Mouse (Mus musculus) heart, postnatal 10 days (tissue): ENCODE data around the gene Nek6. TPM values are rescaled to one million over a fixed set of nuclear protein-coding genes. Genes with fewer than 3 reads are reported as not detected.

Experiments used
- DNase-seq, 2 experiments: peaks; one replicate each; pipeline ENCODE4 v3.0.0; 2021
- intact Hi-C: fragments of 180-260 bp; cut with DNase I; formaldehyde crosslinking; loops from one replicate; pipeline ENCODE4 v1.15.1; 2025
- total RNA-seq, 2 experiments: library from RNA; stranded (reverse); gene quantifications; 2 replicates each; pipeline ENCODE4 v1.2.3; 2021

The Nek6 gene
- total RNA-seq, result 10 to 100 TPM; 10.6 to 15.2 TPM

- peak; percentile 74 to 77 for DNase-seq
- intact Hi-C loops, result loop anchor here (2.0 to 5.0 kb wide), 2 partner anchors 25 to 81 kb away; no protein-coding TSS in a partner anchor
These were observed at the start of gene Nek6 for GRCm38 (mm10) chr2:38511487-38512307. Gene Nek6, plus strand, starts transcription at chr2:38511643.

- intact Hi-C loops, result no loop called here
- DNase-seq, result no peak
These were observed 49.1 kb upstream of the Nek6 start for GRCm38 (mm10) chr2:38462323-38462722.

- no peak for DNase-seq
- intact Hi-C loops, result no loop called here
These were observed 42.6 kb upstream of the Nek6 start for GRCm38 (mm10) chr2:38468845-38469244.

GRCm38 (mm10) chr2:38471745-38472144 is 39.7 kb upstream of the Nek6 start:
- no peak for DNase-seq
- intact Hi-C loops, result no loop called here

GRCm38 (mm10) chr2:38472829-38473228 is 38.6 kb upstream of the Nek6 start:
- intact Hi-C loops, result no loop called here
- DNase-seq, result no peak

GRCm38 (mm10) chr2:38476871-38477496 is 34.5 kb upstream of the Nek6 start:
- intact Hi-C loops, result no loop called here
- DNase-seq, result no peak

- intact Hi-C loops, result no loop called here
- DNase-seq, result no peak
These were observed 34.0 kb upstream of the Nek6 start for GRCm38 (mm10) chr2:38477497-38477873.

GRCm38 (mm10) chr2:38478683-38479082 is 32.8 kb upstream of the Nek6 start:
- no peak for DNase-seq
- intact Hi-C loops, result no loop called here

GRCm38 (mm10) chr2:38479541-38479940 is 31.9 kb upstream of the Nek6 start:
- intact Hi-C loops, result no loop called here
- DNase-seq, result no peak

- peak; percentile 27 to 30 for DNase-seq
- intact Hi-C loops, result no loop called here
These were observed 30.2 kb upstream of the Nek6 start for GRCm38 (mm10) chr2:38481166-38481778.

- intact Hi-C loops, result no loop called here
These were observed 29.3 kb upstream of the Nek6 start for GRCm38 (mm10) chr2:38482122-38482521.

GRCm38 (mm10) chr2:38483058-38483704 is 28.3 kb upstream of the Nek6 start:
- intact Hi-C loops, result no loop called here
- DNase-seq, result peak in 1 of 2 experiments; percentile 6

More at GRCm38 (mm10) chr2:38482122-38482521, 29.3 kb upstream of the Nek6 start:
- DNase-seq, result no peak

GRCm38 (mm10) chr2:38484556-38484955 is 26.9 kb upstream of the Nek6 start:
- DNase-seq, result no peak
- intact Hi-C loops, result no loop called here

GRCm38 (mm10) chr2:38485409-38485808 is 26.0 kb upstream of the Nek6 start:
- DNase-seq, result no peak
- intact Hi-C loops, result no loop called here

GRCm38 (mm10) chr2:38485957-38486931 is 25.2 kb upstream of the Nek6 start:
- intact Hi-C loops, result loop anchor here (2.0 kb wide), 1 partner anchor 27 kb away; no protein-coding TSS in a partner anchor
- DNase-seq, result peak; percentile 77 to 79

GRCm38 (mm10) chr2:38497594-38497993 is 13.8 kb upstream of the Nek6 start:
- no peak for DNase-seq
- intact Hi-C loops, result no loop called here

GRCm38 (mm10) chr2:38501606-38502005 is 9.8 kb upstream of the Nek6 start:
- DNase-seq, result no peak
- intact Hi-C loops, result no loop called here

GRCm38 (mm10) chr2:38502123-38502522 is 9.3 kb upstream of the Nek6 start:
- intact Hi-C loops, result no loop called here
- no peak for DNase-seq

GRCm38 (mm10) chr2:38502747-38503146 is 8.7 kb upstream of the Nek6 start:
- DNase-seq, result no peak
- intact Hi-C loops, result no loop called here

- intact Hi-C loops, result no loop called here
These were observed 7.1 kb upstream of the Nek6 start for GRCm38 (mm10) chr2:38504311-38504710.

More at GRCm38 (mm10) chr2:38504311-38504710, 7.1 kb upstream of the Nek6 start:
- peak in 1 of 2 experiments; percentile 51 for DNase-seq
